Mouse (Mus musculus) hindlimb bud, embryonic 11.5 days (tissue): ENCODE measurements around the gene Pld5.

Source experiments
- DNase-seq: peaks from one replicate; pipeline ENCODE4 v3.0.0-alpha.2; 2012; ENCODE audit warnings: low read depth, low spot score; ENCODE audit errors: extremely low spot score

Gene Pld5

DNA sequence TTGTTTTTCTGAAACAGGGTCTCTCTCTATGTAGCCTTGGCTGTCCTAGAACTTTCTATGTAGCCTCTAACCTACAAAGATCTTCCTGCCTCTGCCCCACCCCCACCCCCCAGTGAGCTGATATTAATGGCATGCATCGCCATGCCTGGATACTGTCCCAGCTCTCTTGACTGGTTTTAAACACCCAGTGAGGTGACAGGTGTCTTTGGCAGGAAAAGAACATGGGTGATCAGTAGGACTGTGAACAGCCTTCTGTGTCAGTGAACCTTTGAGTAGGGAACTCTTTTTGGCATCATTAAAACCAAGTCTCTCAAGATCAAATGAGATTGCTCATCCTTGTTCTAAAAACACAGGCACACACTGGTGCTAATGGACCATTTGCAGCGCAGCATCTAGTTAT, 313.3 kb downstream of the Pld5 start:
- no peak for DNase-seq

GRCm38 (mm10) chr1:175950851-175951250, 324.3 kb downstream of the Pld5 start:
- no peak for DNase-seq

DNA sequence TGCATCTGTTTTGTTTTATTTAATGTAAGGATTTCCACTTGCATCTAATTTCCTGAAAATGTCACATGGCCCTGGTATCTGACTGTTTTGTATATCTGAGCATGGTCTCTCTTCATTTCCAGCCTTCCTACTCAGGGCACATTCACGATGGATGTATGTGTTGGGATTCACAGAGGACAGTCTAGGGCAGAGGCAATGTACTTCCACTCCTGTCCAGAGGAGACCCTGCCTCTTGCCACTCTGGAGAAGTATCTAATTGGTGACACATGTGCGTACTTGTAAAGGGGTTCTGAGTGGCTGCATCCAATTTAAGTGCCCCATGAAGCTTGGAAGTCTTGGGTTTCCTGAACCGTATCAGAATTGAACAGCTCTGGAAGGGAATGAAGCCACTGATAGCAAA, 324.7 kb downstream of the Pld5 start:
- DNase-seq = no peak

DNA sequence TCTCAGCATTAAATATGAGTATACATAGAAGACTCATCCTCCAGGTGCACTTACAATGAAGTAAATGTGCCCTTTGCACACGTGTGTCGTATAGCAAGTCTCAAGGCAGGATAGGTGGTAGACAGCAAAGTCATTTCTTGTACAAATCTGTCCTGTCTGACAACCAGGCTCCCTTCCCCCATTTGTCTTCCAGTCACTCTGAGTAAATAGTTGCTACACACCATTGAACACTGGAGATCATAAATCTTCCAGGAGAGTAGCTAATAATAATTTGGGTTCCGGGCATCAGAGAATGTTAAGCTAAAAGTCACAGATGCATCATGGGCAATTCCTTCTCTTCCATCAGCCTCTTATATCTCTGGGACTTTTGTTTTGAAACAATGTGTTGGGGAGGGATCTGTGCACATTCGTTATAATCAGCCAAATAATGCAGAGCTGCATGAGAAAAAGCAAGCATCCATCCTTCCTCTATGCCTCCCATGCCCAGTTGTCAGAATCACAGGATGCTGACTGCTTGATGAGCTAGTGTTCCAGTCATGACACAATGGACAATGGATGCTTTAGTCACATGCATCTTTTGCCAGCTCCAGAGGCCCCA, 328.3 kb downstream of the Pld5 start:
- DNase-seq = no peak

GRCm38 (mm10) chr1:175943168-175943567, 331.9 kb downstream of the Pld5 start:
- DNase-seq = no peak

- no peak for DNase-seq
These were observed 336.4 kb downstream of the Pld5 start for GRCm38 (mm10) chr1:175938731-175939130.

GRCm38 (mm10) chr1:175936282-175936737, 338.8 kb downstream of the Pld5 start:
- DNase-seq = peak; percentile 93

DNA sequence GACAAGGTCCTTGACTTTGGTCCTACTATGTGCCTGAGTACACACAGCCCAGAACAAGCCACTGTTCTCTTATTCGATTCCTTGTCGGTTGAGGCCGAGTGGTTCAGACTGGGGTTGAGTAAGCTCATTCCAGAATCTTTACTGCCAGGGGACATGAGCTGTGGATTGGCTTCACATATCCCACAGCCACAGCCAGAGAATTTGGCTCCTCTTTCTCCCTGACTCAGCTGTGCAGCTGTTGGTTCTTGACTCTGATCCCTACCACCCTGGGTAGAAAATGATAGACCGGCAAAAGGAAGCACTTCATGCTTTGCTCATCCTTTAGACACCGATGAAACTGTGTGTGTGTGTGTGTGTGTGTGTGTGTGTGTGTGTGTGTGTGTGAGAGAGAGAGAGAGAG, 343.7 kb downstream of the Pld5 start:
- no peak for DNase-seq

- peak; percentile 53 for DNase-seq
These were observed 351.0 kb downstream of the Pld5 start for GRCm38 (mm10) chr1:175923848-175924787.

GRCm38 (mm10) chr1:175921091-175921490, 354.0 kb downstream of the Pld5 start:
- DNase-seq = no peak

- DNase-seq = no peak
These were observed 355.1 kb downstream of the Pld5 start, which contains the start of gene Gm38100 for GRCm38 (mm10) chr1:175920029-175920428. Gene Gm38100 (plus strand): TSS chr1:175920329.

- no peak for DNase-seq
These were observed 361.3 kb downstream of the Pld5 start for GRCm38 (mm10) chr1:175913728-175914303.
